Mouse (Mus musculus): ENCODE measurements around the gene Epb41l2. TPM values are rescaled to one million over a fixed set of nuclear protein-coding genes. Genes with fewer than 3 reads are reported as not detected.

Gene Epb41l2
- polyA plus RNA-seq, 1 experiment from 2014 or later: 23.1 TPM

- H3K4me2 ChIP-seq (ENCODE audit: low read depth, low read length): no peak overlapping the region
- no peaks in the 10 kb centered on the region for H3K36me3 ChIP-seq (ENCODE audit: control insufficient read depth, insufficient read depth, low read length)
- H3K9me3 ChIP-seq (ENCODE audit: control insufficient read depth, low read length): no peaks in the 10 kb centered on the region
- no peak overlapping the region for H3K27ac ChIP-seq (ENCODE audit: low read depth, low read length)
- no peaks in the 10 kb centered on the region for H3K27me3 ChIP-seq (ENCODE audit: control insufficient read depth, insufficient read depth, low read length)
- H3K4me3 ChIP-seq (ENCODE audit: low read depth, low read length): no peak overlapping the region
- H3K9ac ChIP-seq (replicated peaks; ENCODE audit: low read depth, low read length): no peak overlapping the region
- H3K4me1 ChIP-seq (ENCODE audit: control insufficient read depth, insufficient read depth, low read length): no peaks in the 10 kb centered on the region
- WGBS: 79% methylated on average over 3 of the region's 3 CpGs
- no peak for ATAC-seq (ENCODE audit: low read depth)
Observed at GRCm38 (mm10) chr10:25519954-25520353, 160.4 kb downstream of the Epb41l2 start.

GRCm38 (mm10) chr10:25520428-25520827 lies 160.8 kb downstream of the Epb41l2 start:
- WGBS: 90% methylated on average over 5 of the region's 5 CpGs
- no peak overlapping the region for H3K27ac ChIP-seq (ENCODE audit: low read depth, low read length)

GRCm38 (mm10) chr10:25523727-25524126 lies 164.1 kb downstream of the Epb41l2 start:
- Histone ChIP-seq H3K4me3 (ENCODE audit: low read depth, low read length) (no peak overlapping the region), H3K27me3 (ENCODE audit: control insufficient read depth, insufficient read depth, low read length) (no peaks in the 10 kb centered on the region), H3K9me3 (ENCODE audit: control insufficient read depth, low read length) (no peaks in the 10 kb centered on the region), H3K4me1 (ENCODE audit: control insufficient read depth, insufficient read depth, low read length) (no peaks in the 10 kb centered on the region), H3K36me3 (ENCODE audit: control insufficient read depth, insufficient read depth, low read length) (no peaks in the 10 kb centered on the region), H3K9ac (replicated peaks; ENCODE audit: low read depth, low read length) (no peak overlapping the region), H3K27ac (ENCODE audit: low read depth, low read length) (no peak overlapping the region), H3K4me2 (ENCODE audit: low read depth, low read length) (no peak overlapping the region)
- WGBS: 82% methylated on average over 8 of the region's 8 CpGs
- no peak for ATAC-seq (ENCODE audit: low read depth)

More at GRCm38 (mm10) chr10:25520428-25520827, 160.8 kb downstream of the Epb41l2 start:
- Histone ChIP-seq H3K9ac (replicated peaks; ENCODE audit: low read depth, low read length) (no peak overlapping the region), H3K4me3 (ENCODE audit: low read depth, low read length) (no peak overlapping the region), H3K9me3 (ENCODE audit: control insufficient read depth, low read length) (no peaks in the 10 kb centered on the region), H3K4me1 (ENCODE audit: control insufficient read depth, insufficient read depth, low read length) (no peaks in the 10 kb centered on the region), H3K36me3 (ENCODE audit: control insufficient read depth, insufficient read depth, low read length) (no peaks in the 10 kb centered on the region), H3K4me2 (ENCODE audit: low read depth, low read length) (no peak overlapping the region), H3K27me3 (ENCODE audit: control insufficient read depth, insufficient read depth, low read length) (no peaks in the 10 kb centered on the region)
- ATAC-seq (ENCODE audit: low read depth): no peak

GRCm38 (mm10) chr10:25526156-25526555 lies 166.6 kb downstream of the Epb41l2 start:
- WGBS: 88% methylated on average over 4 of the region's 4 CpGs
- no peak overlapping the region for H3K27ac ChIP-seq (ENCODE audit: low read depth, low read length)

GRCm38 (mm10) chr10:25526622-25527021 lies 167.0 kb downstream of the Epb41l2 start:
- Histone ChIP-seq H3K27me3 (ENCODE audit: control insufficient read depth, insufficient read depth, low read length) (no peaks in the 10 kb centered on the region), H3K36me3 (ENCODE audit: control insufficient read depth, insufficient read depth, low read length) (no peaks in the 10 kb centered on the region), H3K27ac (ENCODE audit: low read depth, low read length) (no peak overlapping the region), H3K4me3 (ENCODE audit: low read depth, low read length) (no peak overlapping the region), H3K4me1 (ENCODE audit: control insufficient read depth, insufficient read depth, low read length) (no peaks in the 10 kb centered on the region), H3K4me2 (ENCODE audit: low read depth, low read length) (no peak overlapping the region), H3K9me3 (ENCODE audit: control insufficient read depth, low read length) (no peaks in the 10 kb centered on the region), H3K9ac (replicated peaks; ENCODE audit: low read depth, low read length) (no peak overlapping the region)
- 95% methylated on average over 4 of the region's 4 CpGs for WGBS
- no peak for ATAC-seq (ENCODE audit: low read depth)

More at GRCm38 (mm10) chr10:25526156-25526555, 166.6 kb downstream of the Epb41l2 start:
- ATAC-seq (ENCODE audit: low read depth): no peak
- Histone ChIP-seq H3K4me3 (ENCODE audit: low read depth, low read length) (no peak overlapping the region), H3K4me1 (ENCODE audit: control insufficient read depth, insufficient read depth, low read length) (no peaks in the 10 kb centered on the region), H3K4me2 (ENCODE audit: low read depth, low read length) (no peak overlapping the region), H3K36me3 (ENCODE audit: control insufficient read depth, insufficient read depth, low read length) (no peaks in the 10 kb centered on the region), H3K27me3 (ENCODE audit: control insufficient read depth, insufficient read depth, low read length) (no peaks in the 10 kb centered on the region), H3K9me3 (ENCODE audit: control insufficient read depth, low read length) (no peaks in the 10 kb centered on the region), H3K9ac (replicated peaks; ENCODE audit: low read depth, low read length) (no peak overlapping the region)

GRCm38 (mm10) chr10:25527126-25527525 lies 167.5 kb downstream of the Epb41l2 start:
- 82% methylated on average over 3 of the region's 3 CpGs for WGBS
- no peak overlapping the region for H3K4me2 ChIP-seq (ENCODE audit: low read depth, low read length)
- no peak overlapping the region for H3K9ac ChIP-seq (replicated peaks; ENCODE audit: low read depth, low read length)
- no peaks in the 10 kb centered on the region for H3K36me3 ChIP-seq (ENCODE audit: control insufficient read depth, insufficient read depth, low read length)
- no peaks in the 10 kb centered on the region for H3K9me3 ChIP-seq (ENCODE audit: control insufficient read depth, low read length)
- H3K27ac ChIP-seq (ENCODE audit: low read depth, low read length): no peak overlapping the region
- H3K4me3 ChIP-seq (ENCODE audit: low read depth, low read length): no peak overlapping the region
- no peak for ATAC-seq (ENCODE audit: low read depth)
- H3K4me1 ChIP-seq (ENCODE audit: control insufficient read depth, insufficient read depth, low read length): no peaks in the 10 kb centered on the region
- H3K27me3 ChIP-seq (ENCODE audit: control insufficient read depth, insufficient read depth, low read length): no peaks in the 10 kb centered on the region

- H3K4me1 ChIP-seq (ENCODE audit: control insufficient read depth, insufficient read depth, low read length): no peaks in the 10 kb centered on the region
- peak; percentile 54; the same call in 1 of the 2 replicates for ATAC-seq (ENCODE audit: low read depth)
- 39% methylated on average over 13 of the region's 13 CpGs for WGBS
- H3K27ac ChIP-seq (ENCODE audit: low read depth, low read length): no peak overlapping the region
- H3K9me3 ChIP-seq (ENCODE audit: control insufficient read depth, low read length): no peaks in the 10 kb centered on the region
- no peak overlapping the region for H3K9ac ChIP-seq (replicated peaks; ENCODE audit: low read depth, low read length)
- H3K27me3 ChIP-seq (ENCODE audit: control insufficient read depth, insufficient read depth, low read length): no peaks in the 10 kb centered on the region
- no peak overlapping the region for H3K4me2 ChIP-seq (ENCODE audit: low read depth, low read length)
- no peaks in the 10 kb centered on the region for H3K36me3 ChIP-seq (ENCODE audit: control insufficient read depth, insufficient read depth, low read length)
- H3K4me3 ChIP-seq (ENCODE audit: low read depth, low read length): no peak overlapping the region
Observed at GRCm38 (mm10) chr10:25531335-25531734, 171.7 kb downstream of the Epb41l2 start.

GRCm38 (mm10) chr10:25533105-25533504 lies 173.5 kb downstream of the Epb41l2 start:
- no peak overlapping the region for H3K27ac ChIP-seq (ENCODE audit: low read depth, low read length)
- no peaks in the 10 kb centered on the region for H3K4me1 ChIP-seq (ENCODE audit: control insufficient read depth, insufficient read depth, low read length)
- no peaks in the 10 kb centered on the region for H3K9me3 ChIP-seq (ENCODE audit: control insufficient read depth, low read length)
- ATAC-seq (ENCODE audit: low read depth): no peak
- H3K9ac ChIP-seq (replicated peaks; ENCODE audit: low read depth, low read length): no peak overlapping the region
- H3K4me3 ChIP-seq (ENCODE audit: low read depth, low read length): no peak overlapping the region
- H3K36me3 ChIP-seq (ENCODE audit: control insufficient read depth, insufficient read depth, low read length): no peaks in the 10 kb centered on the region
- WGBS: 81% methylated on average over 2 of the region's 2 CpGs
- H3K4me2 ChIP-seq (ENCODE audit: low read depth, low read length): no peak overlapping the region
- H3K27me3 ChIP-seq (ENCODE audit: control insufficient read depth, insufficient read depth, low read length): no peaks in the 10 kb centered on the region

GRCm38 (mm10) chr10:25533513-25534246 lies 174.1 kb downstream of the Epb41l2 start:
- no peaks in the 10 kb centered on the region for H3K27me3 ChIP-seq (ENCODE audit: control insufficient read depth, insufficient read depth, low read length)
- H3K36me3 ChIP-seq (ENCODE audit: control insufficient read depth, insufficient read depth, low read length): no peaks in the 10 kb centered on the region
- no peak overlapping the region for H3K4me3 ChIP-seq (ENCODE audit: low read depth, low read length)
- H3K27ac ChIP-seq (ENCODE audit: low read depth, low read length): no peak overlapping the region
- ATAC-seq (ENCODE audit: low read depth): no peak
- H3K4me1 ChIP-seq (ENCODE audit: control insufficient read depth, insufficient read depth, low read length): no peaks in the 10 kb centered on the region
- H3K9me3 ChIP-seq (ENCODE audit: control insufficient read depth, low read length): no peaks in the 10 kb centered on the region
- WGBS: 86% methylated on average over 9 of the region's 9 CpGs
- H3K9ac ChIP-seq (replicated peaks; ENCODE audit: low read depth, low read length): no peak overlapping the region
- no peak overlapping the region for H3K4me2 ChIP-seq (ENCODE audit: low read depth, low read length)

All from neural tube, embryonic 14.5 days (tissue).